Mouse (Mus musculus) heart, postnatal 0 days (tissue): Measurements from ENCODE around the gene Cptp.

ENCODE experiments used
- CTCF ChIP-seq: IDR thresholded peaks from 2 replicates; pipeline ENCODE4 v1.5.1; 2016; ENCODE audit warnings: antibody characterized with exemption, control low read depth, low read depth
- EP300 ChIP-seq: IDR thresholded peaks from 2 replicates; pipeline ENCODE4 v1.6.1; 2016; ENCODE audit warnings: antibody characterized with exemption, low read depth

DNA sequence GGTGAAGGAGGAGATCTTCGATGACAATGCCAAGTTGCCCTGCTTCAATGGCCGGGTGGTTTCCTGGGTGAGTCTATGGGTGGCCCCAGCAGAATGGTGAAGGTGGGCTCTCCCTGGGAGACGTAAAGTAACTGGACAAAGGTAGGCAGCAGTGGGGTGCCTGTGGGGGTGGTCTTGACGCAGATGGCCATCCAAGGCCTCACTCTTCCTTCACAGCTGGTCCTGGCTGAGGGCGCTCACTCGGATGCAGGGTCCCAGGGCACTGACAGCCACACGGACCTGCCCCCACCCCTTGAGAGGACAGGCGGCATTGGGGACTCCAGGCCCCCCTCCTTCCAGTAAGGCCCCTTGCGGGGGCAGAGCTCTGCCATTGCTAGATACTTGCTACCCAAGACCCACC, 15.8 kb downstream of the Cptp start:
- TF ChIP-seq CTCF (no peak), EP300 (no peak)
